Comparison of ENCODE assay signal across 14 mouse cellular contexts in genomic region chr16:9738679-9739078, GRCm38 (mm10).
"Had no signal": no experiment of that assay in that cellular context is flagged by ENCODE, and none has a peak within 500 bp of the region (broad histone marks: within the 10 kb centered on the region; RNA-seq: fewer than 3 reads in every experiment).

No protein-coding gene starts in this region.

- H3K4me3 ChIP-seq: midbrain, embryonic 10.5 days; midbrain, embryonic 12.5 days; midbrain, embryonic 15.5 days; neural tube, embryonic 12.5 days; stomach, embryonic 15.5 days had no signal

- H3K36me3 ChIP-seq: midbrain, embryonic 10.5 days; midbrain, embryonic 12.5 days; midbrain, embryonic 15.5 days; neural tube, embryonic 12.5 days; stomach, embryonic 15.5 days had no signal

- H3K9me3 ChIP-seq: midbrain, embryonic 10.5 days; midbrain, embryonic 12.5 days; midbrain, embryonic 15.5 days; neural tube, embryonic 12.5 days; stomach, embryonic 15.5 days had no signal

- ATAC-seq: midbrain, embryonic 15.5 days had no signal

- H3K4me2 ChIP-seq: lung, embryonic 14.5 days; midbrain, embryonic 12.5 days; midbrain, embryonic 15.5 days; neural tube, embryonic 12.5 days; stomach, embryonic 15.5 days had no signal

- H3K9ac ChIP-seq: lung, embryonic 14.5 days; midbrain, embryonic 12.5 days; midbrain, embryonic 15.5 days; neural tube, embryonic 12.5 days; stomach, embryonic 15.5 days had no signal

- H3K27ac ChIP-seq: midbrain, embryonic 10.5 days; midbrain, embryonic 12.5 days; midbrain, embryonic 15.5 days; neural tube, embryonic 12.5 days; stomach, embryonic 15.5 days; stomach, postnatal 0 days had no signal

- H3K4me1 ChIP-seq: midbrain, embryonic 12.5 days; midbrain, embryonic 15.5 days; neural tube, embryonic 12.5 days; stomach, embryonic 15.5 days had no signal

- H3K27me3 ChIP-seq: midbrain, embryonic 12.5 days; midbrain, embryonic 15.5 days; neural tube, embryonic 12.5 days; stomach, embryonic 15.5 days had no signal

- DNase-seq: lung, adult 18-20 months; lung, embryonic 14.5 days; lung, postnatal 10 days; lung, postnatal 4 days; right cerebral cortex, postnatal 14 days; thymus, adult 2 months; thymus, postnatal 25 days; thymus, postnatal 4 days had no signal
